In the genomic region with DNA sequence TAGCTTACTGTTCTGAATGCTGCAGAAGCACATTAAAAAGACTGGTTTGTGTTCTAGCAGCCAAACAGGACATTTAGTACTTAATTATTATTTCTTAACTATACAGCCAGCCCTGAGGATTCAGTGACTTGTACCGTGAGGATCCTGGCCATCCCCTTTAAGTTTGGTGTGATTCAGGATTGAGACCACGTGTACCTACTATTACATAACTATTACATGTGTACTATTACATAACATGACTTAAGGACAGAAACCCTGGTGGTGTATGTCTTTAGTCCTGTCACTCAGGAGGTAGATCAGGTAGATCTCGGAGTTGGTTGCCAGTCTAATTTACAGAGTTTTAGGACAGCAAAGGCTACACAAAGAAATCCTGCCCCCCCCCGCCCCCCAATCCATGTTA, we compare ENCODE assay signal across 29 mouse cellular contexts. TPM values are rescaled to one million over a fixed set of nuclear protein-coding genes. Genes with fewer than 3 reads are reported as not detected.
A peak's percentile ranks its signal among the peaks of the same experiment; 100 is the strongest.
DNase-seq lines count a peak whose midpoint lies in the region; ATAC-seq and TF ChIP-seq lines count a peak whose summit lies in the region.
"Had no signal": no experiment of that assay in that cellular context is flagged by ENCODE, and none has a peak within 500 bp of the region (broad histone marks: within the 10 kb centered on the region; RNA-seq: fewer than 3 reads in every experiment).

No protein-coding gene starts in this region.

- H3K4me3 ChIP-seq in liver, adult 2 months (ENCODE audit: insufficient read depth, low read depth, low read length): no peak overlapping the region
- H3K4me3 ChIP-seq in liver, embryonic 11.5 days (ENCODE audit: low read depth, low read length): no peak overlapping the region
- H3K4me3 ChIP-seq: embryonic facial prominence, embryonic 10.5 days; embryonic facial prominence, embryonic 13.5 days; erythroblast, embryonic 14.5 days; forebrain, embryonic 12.5 days; forebrain, embryonic 15.5 days; gastrocnemius, adult 2 months; heart, embryonic 12.5 days; heart, embryonic 15.5 days; hindbrain, embryonic 10.5 days; hindbrain, embryonic 13.5 days had no signal

- H3K4me2 ChIP-seq in liver, embryonic 11.5 days: no peak overlapping the region
- H3K4me2 ChIP-seq: embryonic facial prominence, embryonic 13.5 days; forebrain, embryonic 12.5 days; forebrain, embryonic 15.5 days; heart, embryonic 12.5 days; heart, embryonic 15.5 days; hindbrain, embryonic 13.5 days had no signal

- H3K27me3 ChIP-seq in liver, adult 2 months (ENCODE audit: control insufficient read depth, insufficient read depth, low read length): no peaks in the 10 kb centered on the region
- no peaks in the 10 kb centered on the region for H3K27me3 ChIP-seq in liver, embryonic 11.5 days (replicated peaks; ENCODE audit: control insufficient read depth, insufficient read depth, low read length)
- H3K27me3 ChIP-seq: CH12.LX; embryonic facial prominence, embryonic 13.5 days; forebrain, embryonic 12.5 days; forebrain, embryonic 15.5 days; heart, embryonic 12.5 days; heart, embryonic 15.5 days; hindbrain, embryonic 13.5 days had no signal

- TF ChIP-seq POLR2A in liver, adult 2 months (IDR thresholded peaks at IDR 0.05; ENCODE audit: extremely low read depth, insufficient read depth, low read length): no peak

- no peaks in the 10 kb centered on the region for H3K9me3 ChIP-seq in liver, embryonic 11.5 days (ENCODE audit: control insufficient read depth, low read length)
- H3K9me3 ChIP-seq: embryonic facial prominence, embryonic 10.5 days; embryonic facial prominence, embryonic 13.5 days; forebrain, embryonic 12.5 days; forebrain, embryonic 15.5 days; heart, embryonic 12.5 days; heart, embryonic 15.5 days; hindbrain, embryonic 10.5 days; hindbrain, embryonic 13.5 days had no signal

- no peak overlapping the region for H3K27ac ChIP-seq in liver, adult 2 months (replicated peaks; ENCODE audit: insufficient read depth, low read depth, low read length)
- no peak overlapping the region for H3K27ac ChIP-seq in liver, embryonic 11.5 days (ENCODE audit: low read depth, low read length)
- H3K27ac ChIP-seq: embryonic facial prominence, embryonic 10.5 days; embryonic facial prominence, embryonic 13.5 days; forebrain, embryonic 12.5 days; forebrain, embryonic 15.5 days; gastrocnemius, adult 2 months; heart, embryonic 15.5 days; hindbrain, embryonic 10.5 days; hindbrain, embryonic 13.5 days had no signal

- TF ChIP-seq CTCF in liver, adult 2 months (IDR thresholded peaks at IDR 0.05; ENCODE audit: low read depth, low read length): no peak

- no peak overlapping the region for H3K9ac ChIP-seq in liver, adult 2 months (ENCODE audit: low read depth, low read length)
- H3K9ac ChIP-seq in liver, embryonic 11.5 days (ENCODE audit: low read depth, low read length): no peak overlapping the region
- H3K9ac ChIP-seq: embryonic facial prominence, embryonic 13.5 days; forebrain, embryonic 12.5 days; forebrain, embryonic 15.5 days; heart, embryonic 12.5 days; heart, embryonic 15.5 days; hindbrain, embryonic 13.5 days had no signal

- peaks cover 26% of the 10 kb centered on the region for H3K36me3 ChIP-seq in liver, adult 2 months (ENCODE audit: control insufficient read depth, insufficient read depth, low read length)
- H3K36me3 ChIP-seq in liver, embryonic 11.5 days (ENCODE audit: control insufficient read depth, insufficient read depth, low read length): peaks cover 18% of the 10 kb centered on the region

- H3K4me1 ChIP-seq in liver, adult 2 months (ENCODE audit: control insufficient read depth, insufficient read depth, low read length): no peaks in the 10 kb centered on the region
- no peaks in the 10 kb centered on the region for H3K4me1 ChIP-seq in liver, embryonic 11.5 days (replicated peaks; ENCODE audit: control insufficient read depth, insufficient read depth, low read length)
- H3K4me1 ChIP-seq: embryonic facial prominence, embryonic 10.5 days; embryonic facial prominence, embryonic 13.5 days; forebrain, embryonic 12.5 days; forebrain, embryonic 15.5 days; heart, embryonic 12.5 days; heart, embryonic 15.5 days; hindbrain, embryonic 13.5 days had no signal

- ATAC-seq in liver, embryonic 11.5 days (replicated peaks; ENCODE audit: low FRiP score): no peak
- peak; percentile 55 for ATAC-seq in granulocyte monocyte progenitor cell, adult 5-6 weeks (replicated peaks; ENCODE audit: poor library complexity, severe bottlenecking)
- ATAC-seq: forebrain, embryonic 15.5 days; hindbrain, embryonic 16.5 days had no signal

- no peaks in the 10 kb centered on the region; the same call in 1 of the 2 replicates for H3K79me2 ChIP-seq in liver, adult 2 months (ENCODE audit: control insufficient read depth, insufficient read depth, low read length)

- DNase-seq in kidney, adult 9 months: peak; percentile 9
- DNase-seq in kidney, postnatal 14 days: no peak
- DNase-seq in liver, adult 2 months (ENCODE audit: extremely low read depth, low read depth, low spot score): peak; percentile 24
- DNase-seq in liver, embryonic 11.5 days (ENCODE audit: low spot score): no peak
- no peak for DNase-seq in neural tube, embryonic 10.5 days (ENCODE audit: extremely low spot score, low spot score)
- DNase-seq: adrenal gland, adult 2 months; adrenal gland, postnatal 14 days; cerebellum, adult 11-12 months; cerebellum, adult 8-10 months; cerebellum, postnatal 10 days; cerebellum, postnatal 36 days; embryo, embryonic 11 days; gastrocnemius, adult 2 months; gastrocnemius, postnatal 14 days; heart, adult 18-20 months; heart, postnatal 10 days; heart, postnatal 36 days had no signal

- WGBS in liver, adult 2 months: 71% methylated on average over 4 of the region's 4 CpGs
- 90% methylated on average over 4 of the region's 4 CpGs for WGBS in liver, embryonic 11.5 days

RNA-seq across cellular contexts. Expression of a gene that starts 23.5 kb away (rescaled TPM):
- 11.1 and 11.5 TPM in 2 replicates for total RNA-seq in liver, adult 2 months (2014; rRNA removed)
- 4.2 and 5.2 TPM in 2 replicates for polyA plus RNA-seq in liver, adult 2 months (2012; rRNA removed)
- polyA plus RNA-seq in liver, embryonic 11.5 days (2014; fragmentation: Nextera tagmentation; extraction: Ambion mirVana): 31.1 and 32.8 TPM in 2 replicates
- total RNA-seq in granulocyte monocyte progenitor cell, adult 5-6 weeks (2014; fragmentation: Nextera tagmentation): 17.6 and 17.9 TPM in 2 replicates
- total RNA-seq in granulocyte monocyte progenitor cell, adult 5-6 weeks (2017): 30.4 and 41.8 TPM in 2 replicates

RNA-seq across cellular contexts. Expression of a gene that starts 45.2 kb away (rescaled TPM):
- 16.0 and 17.7 TPM in 2 replicates for total RNA-seq in liver, adult 2 months (2014; rRNA removed)
- polyA plus RNA-seq in liver, adult 2 months (2012; rRNA removed): 4.4 and 6.9 TPM in 2 replicates
- polyA plus RNA-seq in liver, embryonic 11.5 days (2014; fragmentation: Nextera tagmentation; extraction: Ambion mirVana): 120 and 125 TPM in 2 replicates
- total RNA-seq in granulocyte monocyte progenitor cell, adult 5-6 weeks (2014; fragmentation: Nextera tagmentation): 83.2 and 91.2 TPM in 2 replicates
- total RNA-seq in granulocyte monocyte progenitor cell, adult 5-6 weeks (2017): 138 and 162 TPM in 2 replicates

Comparison
In these comparisons a context has a peak if more than half of its experiments do, and no peak if none do; other contexts are left out.
1. DNase-seq: peak in kidney, adult 9 months (single experiment) and liver, adult 2 months (single experiment); none in kidney, postnatal 14 days (single experiment), liver, embryonic 11.5 days (single experiment) and neural tube, embryonic 10.5 days (single experiment).